Mouse (Mus musculus) spleen, adult 12 weeks (tissue): ENCODE results near the gene Olfr457.
"Not testable (repeated sequence)": the region's sequence is repeated elsewhere in the genome, so short reads cannot be mapped to it uniquely, and the experiment has no call there.

Source experiments
- DNase-seq: peaks from one replicate; pipeline ENCODE4 v3.0.0; 2022; ENCODE audit warnings: low spot score

The Olfr457 gene

DNA sequence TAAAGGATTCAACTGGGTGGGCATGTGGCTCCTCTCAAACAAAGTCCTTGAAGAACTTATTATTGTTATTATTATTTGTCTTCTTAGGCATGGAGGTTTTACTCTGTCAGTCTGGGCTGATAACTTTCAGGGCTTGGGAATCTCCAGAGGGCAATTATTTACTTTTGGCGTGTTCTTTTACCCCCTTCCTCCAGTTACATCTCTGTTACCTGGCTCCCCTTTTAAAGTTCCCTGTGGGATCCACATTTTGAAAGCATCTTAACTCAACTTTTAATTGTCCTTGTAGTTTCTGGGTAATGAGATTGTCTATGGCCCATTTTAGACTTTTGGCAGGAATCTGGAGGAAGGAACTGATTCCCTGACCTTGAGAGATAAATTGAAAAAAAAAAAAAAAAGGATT is at the start of gene Olfr457:
Gene Olfr457 (minus strand): TSS at position 101 of the 400 bp plus-strand sequence.
- no peak for DNase-seq

DNA sequence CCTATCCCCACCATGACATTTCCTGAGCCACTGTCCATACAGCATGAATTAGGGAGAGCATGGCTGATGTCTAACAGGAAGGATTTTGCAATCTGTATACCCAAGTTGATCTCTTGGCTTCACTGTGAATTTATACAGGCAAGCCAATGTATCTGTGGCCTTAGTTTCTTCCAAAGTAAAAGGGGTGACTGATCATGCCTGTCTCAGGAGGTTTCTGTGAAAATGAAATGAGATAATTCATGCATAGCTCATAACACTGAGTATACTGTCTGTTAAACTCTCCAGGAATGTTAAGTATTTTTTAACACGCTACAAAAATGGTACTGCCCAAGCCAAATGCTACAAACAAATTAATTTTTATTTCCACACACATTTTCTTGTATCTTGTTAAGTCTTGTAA is 37.3 kb upstream of the Olfr457 start:
- DNase-seq, result no peak

DNA sequence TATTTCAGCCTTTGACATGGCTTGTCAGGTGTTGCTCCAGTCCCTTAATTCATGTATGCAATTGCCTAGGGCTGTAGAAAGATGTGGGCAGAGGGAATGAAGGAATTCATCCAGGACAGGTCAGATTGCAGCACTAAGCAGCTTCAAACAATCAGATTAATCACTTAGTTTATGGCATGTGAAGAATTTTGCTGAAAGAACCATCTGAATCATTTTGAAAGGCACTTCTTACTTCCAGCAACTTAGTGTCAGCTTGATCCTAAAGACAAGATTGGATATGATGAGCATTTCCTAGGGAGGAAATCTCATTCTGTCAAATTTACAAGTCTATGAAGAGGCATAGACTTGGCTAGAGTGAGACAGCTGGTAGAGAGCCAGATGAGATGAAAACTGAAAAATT is 33.2 kb upstream of the Olfr457 start:
- DNase-seq, result no peak

DNA sequence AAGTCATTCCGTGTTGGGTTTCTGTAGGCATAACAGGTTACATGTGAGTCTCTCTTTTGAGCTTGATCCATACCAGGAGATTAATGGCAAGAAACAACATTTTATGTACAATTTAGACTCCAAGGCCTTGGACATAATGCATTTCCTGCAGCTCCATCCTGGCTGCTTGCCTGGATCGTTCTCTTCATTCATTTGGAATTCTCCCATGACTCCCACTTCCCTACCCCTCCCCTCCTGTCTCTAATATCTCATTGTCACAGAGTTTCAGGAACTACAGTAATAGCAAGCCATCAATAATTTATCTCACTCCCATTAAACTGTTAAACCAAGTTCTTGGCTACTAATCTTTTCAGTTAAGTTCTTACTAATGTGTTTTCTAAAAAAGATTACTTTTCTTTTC is 27.3 kb upstream of the Olfr457 start:
- no peak for DNase-seq

DNA sequence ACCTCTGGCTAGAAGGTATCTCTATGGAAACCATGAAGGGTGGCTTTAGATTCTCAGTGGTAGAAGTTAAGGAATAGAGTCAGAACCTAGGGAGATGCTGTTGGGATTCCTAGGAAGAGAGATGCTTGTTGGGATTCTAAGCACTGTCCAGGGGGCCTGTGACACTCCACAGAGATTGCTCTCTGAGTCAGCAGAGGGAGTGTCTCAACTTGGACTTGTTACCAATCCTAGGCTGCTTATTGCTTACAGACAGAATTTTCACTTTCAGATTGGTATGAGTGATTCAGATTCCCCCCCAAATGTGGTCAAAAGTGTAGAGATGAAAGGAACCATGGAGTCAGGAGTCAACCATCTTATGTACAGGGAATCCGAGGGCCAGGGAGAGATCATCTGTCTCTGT is 13.6 kb upstream of the Olfr457 start:
- DNase-seq, result no peak

DNA sequence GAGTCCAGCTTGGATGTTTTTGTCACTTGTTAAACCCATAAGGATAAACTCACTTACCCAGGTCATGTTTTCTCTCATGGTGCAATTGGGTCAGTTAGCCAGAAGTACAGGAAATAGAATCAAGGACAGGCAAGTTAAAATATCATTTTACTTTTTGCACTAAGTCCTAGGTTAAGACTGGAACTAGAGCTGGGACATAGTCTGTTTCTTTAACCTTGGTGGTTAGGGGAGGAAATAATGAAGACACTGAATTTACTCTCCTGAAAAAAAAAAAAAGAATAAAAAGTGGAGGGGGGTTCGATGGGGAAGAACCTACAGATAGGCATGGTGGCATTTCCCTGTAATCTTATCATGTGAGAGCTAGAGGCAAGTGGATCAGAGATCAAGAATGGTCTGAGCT is 11.0 kb upstream of the Olfr457 start, which contains the start of gene Olfr456:
Gene Olfr456 (minus strand): TSS at position 101 of the 400 bp plus-strand sequence.
- DNase-seq, result no peak

DNA sequence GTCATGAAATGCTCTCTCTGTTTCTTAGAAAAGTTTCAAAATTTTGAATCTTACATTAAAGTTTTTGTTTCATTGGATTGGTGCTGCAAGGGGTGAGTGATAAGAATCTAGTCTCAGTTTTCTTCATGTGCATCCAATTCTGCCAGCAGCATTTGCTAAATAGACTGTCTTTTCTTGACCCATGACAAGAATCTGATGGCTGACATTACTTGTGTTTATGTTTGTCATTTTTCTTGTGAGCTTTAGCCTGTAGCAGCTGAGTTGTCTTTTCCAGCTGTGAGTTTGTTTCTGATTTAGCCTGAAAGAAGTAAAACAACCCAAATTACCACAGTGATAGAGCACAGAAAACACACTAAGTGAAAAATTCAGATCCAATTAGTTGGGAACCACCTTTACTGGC is 8.5 kb upstream of the Olfr457 start:
- DNase-seq, result no peak

DNA sequence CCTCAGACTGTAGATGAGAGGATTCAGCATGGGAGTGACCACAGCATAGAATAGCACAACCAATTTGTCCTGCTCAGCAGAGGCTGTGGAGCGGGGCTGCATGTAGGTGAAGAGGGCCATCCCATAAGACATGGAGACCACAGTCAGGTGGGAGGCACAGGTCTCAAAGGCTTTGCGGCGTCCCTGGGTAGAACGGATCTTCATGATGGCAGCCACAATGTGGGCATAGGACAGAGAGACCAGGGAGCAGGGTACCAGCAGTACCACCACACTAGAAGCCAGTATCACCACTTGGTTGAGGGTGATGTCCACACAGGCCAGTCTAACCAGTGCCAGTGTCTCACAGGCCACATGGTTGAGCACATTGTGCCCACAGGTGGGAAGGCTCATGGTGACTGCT is 4.8 kb downstream of the Olfr457 start:
- not testable (repeated sequence) for DNase-seq

DNA sequence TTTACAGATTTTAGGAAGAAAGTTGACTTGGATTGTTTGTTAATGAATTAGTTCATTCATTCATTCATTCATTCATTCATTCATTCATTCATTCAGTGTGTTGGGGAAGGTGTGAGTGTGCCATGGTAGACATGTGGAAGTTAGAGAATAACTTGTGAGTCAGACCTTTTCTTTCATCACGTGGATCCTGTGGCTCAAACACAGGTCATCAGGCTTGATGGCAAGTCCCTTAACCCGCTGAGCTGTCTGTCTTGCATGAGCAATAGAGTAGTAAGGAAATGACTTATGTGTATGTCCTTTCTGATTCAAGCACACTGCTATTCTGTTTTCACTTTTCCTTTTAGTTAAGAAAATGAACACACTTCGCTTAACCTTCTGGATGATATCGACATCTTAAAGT is 5.6 kb downstream of the Olfr457 start:
- DNase-seq, result no peak

DNA sequence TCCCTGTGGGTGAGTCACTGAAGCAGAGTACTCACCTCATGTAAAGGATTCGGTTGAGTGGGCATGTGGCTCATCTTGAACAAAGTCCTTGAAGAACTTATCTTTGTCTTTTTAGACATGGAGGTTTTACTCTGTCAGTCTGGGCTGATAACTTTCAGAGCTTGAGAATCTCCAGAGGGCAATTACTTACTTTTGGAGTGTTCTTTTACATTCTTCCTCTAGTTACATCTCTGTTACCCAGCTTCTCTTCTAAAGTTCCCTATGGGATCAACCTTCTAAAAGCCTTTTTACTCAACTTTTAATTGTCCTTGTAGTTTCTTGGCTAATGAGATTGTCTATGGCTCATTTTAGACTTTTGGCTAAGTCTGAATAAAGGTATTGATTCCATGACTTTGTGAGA is 11.0 kb downstream of the Olfr457 start, which contains the start of gene Olfr458:
Gene Olfr458 (minus strand): TSS at position 101 of the 400 bp plus-strand sequence.
- DNase-seq, result no peak

DNA sequence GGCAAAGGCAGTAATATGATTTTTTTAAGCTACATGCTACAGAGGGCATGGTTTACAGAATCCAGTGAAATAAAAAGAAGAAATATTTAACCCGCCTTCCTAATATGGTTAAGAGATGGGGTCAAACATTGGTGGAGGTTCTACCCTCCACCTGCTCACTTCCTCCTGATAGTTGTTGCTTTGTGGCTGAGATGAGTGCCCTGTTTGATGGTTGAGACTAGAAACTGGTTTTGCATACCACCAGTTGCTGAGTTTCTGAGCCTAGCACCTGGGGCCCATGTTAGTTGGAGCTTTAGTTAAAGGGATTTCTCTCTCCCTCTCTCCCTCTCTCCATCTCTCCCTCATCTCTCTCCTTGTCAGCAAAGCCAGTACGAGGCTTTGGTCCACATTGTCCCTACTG is 28.8 kb downstream of the Olfr457 start:
- DNase-seq, result no peak

DNA sequence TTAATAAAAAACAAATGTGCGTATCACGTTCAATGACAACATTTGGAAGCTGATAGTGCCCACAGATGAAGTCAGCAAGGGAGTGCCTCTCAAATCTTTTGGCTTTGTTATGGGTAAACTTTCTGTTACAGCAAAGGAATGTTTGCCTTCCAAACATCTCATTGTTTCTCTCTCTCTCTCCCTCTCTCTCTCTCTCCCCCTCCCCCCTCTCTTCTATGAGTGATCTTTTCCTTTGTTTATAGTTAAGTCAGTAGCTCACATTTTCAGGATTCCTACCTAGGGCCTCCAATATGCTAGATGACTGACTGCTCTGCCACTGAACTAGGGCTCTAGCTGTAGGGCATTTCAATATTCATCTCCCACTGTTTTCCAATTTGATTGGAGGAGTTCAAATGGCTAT is 31.6 kb downstream of the Olfr457 start:
- DNase-seq, result no peak

DNA sequence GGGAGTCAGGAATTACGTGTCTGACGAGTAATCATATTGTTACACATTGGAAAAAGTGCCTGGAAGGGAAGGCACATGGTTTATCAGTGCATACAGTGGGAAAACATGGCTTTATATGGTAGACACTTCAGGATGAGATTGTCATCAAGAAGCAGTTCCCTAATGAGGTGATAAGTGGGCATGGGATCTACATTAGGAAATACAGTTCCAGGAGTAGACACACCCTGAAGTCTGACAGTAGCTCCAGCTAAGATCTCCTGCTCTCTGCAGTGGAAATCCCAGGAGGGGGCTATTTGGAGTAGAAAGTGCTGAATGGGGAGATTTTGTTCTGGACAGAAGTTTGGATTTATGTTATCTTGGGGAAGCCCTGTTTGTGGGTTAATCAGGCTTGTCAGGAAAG is 34.7 kb downstream of the Olfr457 start:
- no peak for DNase-seq

DNA sequence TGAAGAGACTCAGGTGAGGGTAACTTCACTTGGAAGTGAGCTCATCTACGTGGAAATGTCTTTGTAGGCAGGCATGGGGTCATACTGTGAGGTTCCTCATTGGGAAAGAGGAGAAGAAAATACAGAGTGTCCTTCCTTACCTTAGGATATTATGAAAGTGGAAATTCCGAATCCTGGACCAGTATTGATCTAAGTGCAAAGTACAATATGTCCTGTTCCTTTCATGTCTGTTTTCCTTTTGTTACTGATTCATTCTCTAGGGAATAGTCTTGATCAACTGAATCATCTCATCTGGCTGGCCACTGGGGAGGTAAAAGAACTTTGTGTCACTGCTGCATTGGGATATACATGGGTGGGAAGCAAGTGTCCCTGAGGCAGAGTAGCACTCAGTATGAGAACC is 40.6 kb downstream of the Olfr457 start:
- no peak for DNase-seq

DNA sequence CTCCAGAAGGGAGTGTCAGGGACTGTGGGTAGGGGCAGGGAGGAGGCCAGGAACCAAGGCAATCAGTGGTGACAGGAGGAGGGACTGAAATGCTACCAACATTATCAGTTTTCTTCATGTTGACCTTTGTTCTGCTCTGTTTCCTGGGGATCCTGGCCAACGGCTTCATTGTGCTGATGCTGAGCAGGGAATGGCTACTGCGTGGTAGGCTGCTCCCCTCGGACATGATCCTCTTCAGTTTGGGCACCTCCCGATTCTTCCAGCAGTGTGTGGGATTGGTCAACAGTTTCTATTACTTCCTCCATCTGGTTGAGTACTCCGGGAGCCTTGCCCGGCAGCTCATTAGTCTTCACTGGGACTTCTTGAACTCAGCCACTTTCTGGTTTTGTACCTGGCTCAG is 41.7 kb downstream of the Olfr457 start, which contains the start of gene Tas2r126:
Gene Tas2r126 (plus strand): TSS at position 90 of the 400 bp plus-strand sequence.
- DNase-seq, result no peak

DNA sequence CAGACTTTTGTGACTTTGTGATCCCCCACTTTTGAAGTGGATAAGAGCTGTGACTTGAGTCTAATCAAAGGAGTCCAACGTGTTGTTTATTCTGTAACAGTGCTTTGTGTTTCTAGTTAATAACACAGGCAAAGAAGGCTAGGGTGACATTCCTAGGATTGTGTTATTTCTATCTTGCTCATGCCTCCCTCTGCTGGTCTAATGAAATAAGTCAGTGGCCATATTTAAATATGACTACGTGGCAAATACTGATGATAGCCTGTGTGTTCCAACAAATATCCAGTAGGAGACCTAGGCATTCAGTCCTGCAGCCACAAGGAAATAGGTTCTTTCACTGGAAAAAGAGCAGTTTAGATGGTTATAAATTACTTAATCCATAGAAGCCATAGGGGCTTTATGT is 42.6 kb downstream of the Olfr457 start:
- no peak for DNase-seq

DNA sequence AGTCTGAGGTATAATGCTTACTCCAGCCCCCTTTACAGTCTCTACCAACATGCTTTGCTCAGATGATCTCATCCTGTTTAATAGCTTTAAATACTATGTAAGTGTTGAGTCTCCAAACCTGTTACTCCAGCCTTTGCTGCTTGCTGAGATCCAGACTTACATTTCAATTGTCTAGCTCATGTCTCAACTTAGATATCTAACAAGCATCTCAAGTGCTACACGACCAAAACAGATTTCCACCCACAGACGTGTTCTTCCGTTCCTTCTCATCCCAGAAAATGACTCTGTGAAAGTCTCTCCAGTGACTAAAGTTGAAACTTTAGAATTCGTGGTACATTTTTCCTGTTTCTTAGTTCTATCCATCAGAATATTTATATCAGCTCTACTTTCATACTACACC is 49.8 kb downstream of the Olfr457 start:
- no peak for DNase-seq

DNA sequence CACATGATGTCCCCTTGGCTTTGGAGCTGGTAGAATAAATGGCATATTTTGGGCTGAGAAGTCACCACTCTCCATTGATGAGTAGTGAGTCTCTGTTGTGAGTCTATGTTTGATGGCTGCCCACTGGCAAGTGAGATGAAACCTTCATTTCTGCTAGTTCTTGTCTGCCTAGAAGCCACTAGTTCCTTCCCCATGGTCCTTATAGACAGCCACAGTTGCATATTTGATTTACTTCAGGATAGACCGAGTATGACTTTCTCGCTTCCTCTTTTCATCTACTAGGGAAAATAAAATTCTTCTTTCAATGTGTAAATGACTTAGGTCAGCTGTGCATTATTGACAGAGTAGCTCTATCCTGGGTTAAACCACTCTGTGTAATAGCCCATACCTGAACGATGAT is 51.7 kb downstream of the Olfr457 start:
- DNase-seq, result no peak

DNA sequence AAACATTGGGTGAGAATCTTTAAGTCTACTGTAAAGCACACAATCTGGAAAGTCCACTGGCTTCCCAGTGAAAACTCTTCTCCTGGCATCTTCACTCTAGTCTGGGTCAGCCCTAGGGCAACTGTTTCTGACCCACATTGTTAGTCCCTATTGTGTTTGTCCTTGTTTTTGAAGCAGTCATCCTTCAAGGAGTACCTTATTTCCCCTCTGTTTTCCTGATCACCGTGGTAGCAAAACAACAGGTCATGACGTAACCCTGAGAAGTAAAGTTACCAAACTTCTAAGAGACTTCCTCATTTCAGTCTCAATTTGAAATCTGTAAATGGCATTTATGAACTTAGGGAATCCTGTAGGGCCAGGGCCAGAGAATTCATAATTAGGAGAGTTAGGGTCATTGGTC is 54.7 kb downstream of the Olfr457 start:
- DNase-seq, result no peak

DNA sequence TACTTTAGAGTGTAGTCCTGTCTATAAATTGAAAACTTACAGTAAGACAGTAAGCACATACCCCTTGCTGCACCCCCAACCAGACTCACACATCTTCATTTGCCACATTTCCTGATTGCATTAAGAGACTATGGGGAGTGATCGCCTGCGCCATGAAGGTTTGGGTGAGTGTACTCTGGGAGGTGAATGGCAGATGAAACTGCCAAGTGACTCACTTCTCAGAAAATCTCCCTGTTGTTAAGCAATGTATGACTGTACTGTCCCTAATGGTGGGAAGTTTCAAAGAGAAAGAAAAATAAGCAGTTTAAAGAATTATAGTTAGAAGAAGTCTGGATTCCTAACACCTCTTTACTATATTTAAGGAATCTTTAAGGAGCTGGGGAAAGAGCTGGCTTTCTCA is 56.7 kb downstream of the Olfr457 start:
- no peak for DNase-seq
